Mouse (Mus musculus): Measurements from ENCODE around the gene Wdr11. TPM values are rescaled to one million over a fixed set of nuclear protein-coding genes. Genes with fewer than 3 reads are reported as not detected.
A peak's percentile ranks its signal among the peaks of the same experiment; 100 is the strongest.

The Wdr11 gene
- polyA plus RNA-seq, 2 experiments, result 8.6 to 8.9 TPM

DNA sequence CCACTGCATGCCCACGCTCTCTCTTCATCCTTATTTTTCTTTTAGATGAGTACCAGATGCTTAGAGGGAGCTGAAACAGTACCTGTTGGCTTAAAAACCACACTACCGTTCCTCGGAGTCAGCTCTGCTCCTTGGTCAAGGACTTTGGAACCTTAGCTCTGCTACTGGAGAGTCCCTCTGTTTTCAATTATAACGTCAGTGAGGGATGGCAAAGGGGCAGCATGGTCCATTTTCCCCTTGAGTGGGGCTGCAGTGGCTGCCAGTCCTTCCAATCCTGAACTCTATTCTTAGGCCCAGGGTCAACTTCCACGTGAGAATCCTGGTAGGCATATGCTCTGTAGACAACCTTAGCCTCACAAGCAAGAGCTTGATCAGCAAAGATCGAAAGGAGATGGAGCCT is 48.2 kb downstream of the Wdr11 start:
- no peak overlapping the region for H3K27ac ChIP-seq
- H3K9me3 ChIP-seq (ENCODE audit: control insufficient read depth, low read length), result no peaks in the 10 kb centered on the region
- no peak overlapping the region for H3K4me3 ChIP-seq (ENCODE audit: insufficient read depth in 1 of 2, low read depth in 2 of 2, low read length in 2 of 2)
- H3K27me3 ChIP-seq (ENCODE audit: control insufficient read depth, insufficient read depth, low read length), result no peaks in the 10 kb centered on the region
- no peaks in the 10 kb centered on the region; the same call in 1 of the 2 replicates for H3K36me3 ChIP-seq (replicated peaks; ENCODE audit: control insufficient read depth, insufficient read depth, low read depth)
- DNase-seq (ENCODE audit: low read depth in 3 of 3, low spot score in 3 of 3) (no peak), ATAC-seq (ENCODE audit: insufficient read depth) (no peak)
- TF ChIP-seq EP300 (IDR thresholded peaks at IDR 0.05; ENCODE audit: low read depth) (no peak), CTCF (IDR thresholded peaks at IDR 0.05; ENCODE audit: low read depth) (no peak)
- no peaks in the 10 kb centered on the region for H3K4me1 ChIP-seq (replicated peaks; ENCODE audit: control insufficient read depth in 2 of 2, insufficient read depth in 2 of 2, low read length in 1 of 2)
- H3K4me2 ChIP-seq (ENCODE audit: low read depth), result no peak overlapping the region
- no peak overlapping the region for H3K9ac ChIP-seq (replicated peaks)
- WGBS (ENCODE audit: insufficient replicate concordance), result 61% methylated on average over 6 of the region's 6 CpGs

DNA sequence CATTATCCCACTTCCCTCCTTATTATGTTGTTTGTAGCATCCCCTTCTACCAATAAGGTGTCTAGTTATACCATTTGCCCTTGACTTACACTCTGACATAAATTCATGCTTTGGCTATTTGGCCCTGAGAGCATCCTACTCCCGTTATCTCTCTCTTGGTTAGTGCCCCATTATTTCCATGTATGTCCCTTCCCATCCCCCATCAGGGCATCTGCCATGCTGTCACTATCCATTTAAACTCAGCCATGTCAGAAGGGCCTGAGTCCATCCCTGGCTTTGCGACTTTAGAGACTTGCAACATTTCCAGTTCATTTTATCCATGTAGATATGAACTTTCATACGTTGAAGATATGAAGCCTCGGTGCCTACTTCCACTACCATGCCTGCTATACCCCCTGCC is 51.6 kb downstream of the Wdr11 start:
- ATAC-seq (ENCODE audit: insufficient read depth) (no peak), DNase-seq (ENCODE audit: low read depth in 3 of 3, low spot score in 3 of 3) (no peak)
- TF ChIP-seq CTCF (IDR thresholded peaks at IDR 0.05; ENCODE audit: low read depth) (no peak), EP300 (IDR thresholded peaks at IDR 0.05; ENCODE audit: low read depth) (no peak)
- Histone ChIP-seq H3K4me1 (replicated peaks; ENCODE audit: control insufficient read depth in 2 of 2, insufficient read depth in 2 of 2, low read length in 1 of 2) (no peaks in the 10 kb centered on the region), H3K4me3 (ENCODE audit: insufficient read depth in 1 of 2, low read depth in 2 of 2, low read length in 2 of 2) (no peak overlapping the region), H3K9me3 (ENCODE audit: control insufficient read depth, low read length) (no peaks in the 10 kb centered on the region), H3K27me3 (ENCODE audit: control insufficient read depth, insufficient read depth, low read length) (no peaks in the 10 kb centered on the region), H3K36me3 (replicated peaks; ENCODE audit: control insufficient read depth, insufficient read depth, low read depth) (no peaks in the 10 kb centered on the region), H3K4me2 (ENCODE audit: low read depth) (no peak overlapping the region), H3K27ac (no peak overlapping the region), H3K9ac (replicated peaks) (no peak overlapping the region)
- 74% methylated on average over 4 of the region's 4 CpGs for WGBS (ENCODE audit: insufficient replicate concordance)

DNA sequence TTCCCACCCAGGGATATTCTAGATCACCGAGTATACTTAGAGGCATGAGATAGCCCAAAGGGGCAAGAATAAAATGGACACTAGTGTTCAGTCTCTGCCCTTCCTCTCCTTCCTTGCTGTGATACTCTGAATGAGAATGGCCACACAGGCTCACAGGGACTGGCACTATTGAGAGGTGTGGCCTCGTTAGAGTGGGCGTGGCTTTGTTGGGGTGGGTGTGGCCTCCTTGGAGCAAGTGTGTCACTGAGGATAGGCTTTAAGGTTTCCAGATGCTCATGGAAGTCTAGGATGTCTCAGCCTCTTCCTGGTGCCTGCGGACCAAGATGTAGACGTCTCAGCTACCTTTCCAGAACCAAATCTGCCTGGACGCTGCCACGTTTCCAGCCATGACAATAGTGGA is 56.1 kb downstream of the Wdr11 start:
- WGBS (ENCODE audit: insufficient replicate concordance), result 49% methylated on average over 7 of the region's 7 CpGs
- H3K4me3 ChIP-seq (ENCODE audit: insufficient read depth in 1 of 2, low read depth in 2 of 2, low read length in 2 of 2), result no peak overlapping the region
- H3K27ac ChIP-seq, result no peak overlapping the region
- no peaks in the 10 kb centered on the region for H3K27me3 ChIP-seq (ENCODE audit: control insufficient read depth, insufficient read depth, low read length)
- DNase-seq (ENCODE audit: low read depth in 3 of 3, low spot score in 3 of 3) (no peak), ATAC-seq (ENCODE audit: insufficient read depth) (no peak)
- TF ChIP-seq EP300 (IDR thresholded peaks at IDR 0.05; ENCODE audit: low read depth) (no peak), CTCF (IDR thresholded peaks at IDR 0.05; ENCODE audit: low read depth) (no peak)
- H3K9me3 ChIP-seq (ENCODE audit: control insufficient read depth, low read length), result no peaks in the 10 kb centered on the region
- H3K4me1 ChIP-seq (replicated peaks; ENCODE audit: control insufficient read depth in 2 of 2, insufficient read depth in 2 of 2, low read length in 1 of 2), result no peaks in the 10 kb centered on the region
- no peak overlapping the region for H3K9ac ChIP-seq (replicated peaks)
- H3K36me3 ChIP-seq (replicated peaks; ENCODE audit: control insufficient read depth, insufficient read depth, low read depth), result no peaks in the 10 kb centered on the region
- no peak overlapping the region for H3K4me2 ChIP-seq (ENCODE audit: low read depth)

DNA sequence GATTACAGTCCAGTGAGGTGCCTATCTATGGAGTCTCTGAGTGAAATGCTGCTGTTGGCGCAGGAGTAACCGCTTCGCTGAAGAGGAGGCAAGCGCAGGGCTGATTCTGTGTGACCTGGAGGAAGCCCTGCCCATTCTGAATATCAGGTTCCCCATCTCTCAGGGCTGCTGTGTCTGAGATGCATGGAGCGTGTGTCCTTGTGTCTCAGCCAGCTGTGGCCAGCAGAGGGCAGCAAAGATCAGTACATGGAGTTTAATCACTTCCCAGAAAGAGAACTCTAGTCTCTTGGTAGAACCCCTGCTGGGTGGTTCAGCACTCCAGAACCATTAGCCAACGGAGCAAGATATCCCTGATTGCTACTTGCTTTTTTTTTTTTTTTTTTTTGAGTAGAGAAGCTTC is 57.3 kb downstream of the Wdr11 start:
- DNase-seq (ENCODE audit: low read depth in 3 of 3, low spot score in 3 of 3), result peak; percentile 27 to 36 (median 34)
- H3K4me1 ChIP-seq (replicated peaks; ENCODE audit: control insufficient read depth in 2 of 2, insufficient read depth in 2 of 2, low read length in 1 of 2), result no peaks in the 10 kb centered on the region
- ATAC-seq (ENCODE audit: insufficient read depth), result peak; percentile 46

DNA sequence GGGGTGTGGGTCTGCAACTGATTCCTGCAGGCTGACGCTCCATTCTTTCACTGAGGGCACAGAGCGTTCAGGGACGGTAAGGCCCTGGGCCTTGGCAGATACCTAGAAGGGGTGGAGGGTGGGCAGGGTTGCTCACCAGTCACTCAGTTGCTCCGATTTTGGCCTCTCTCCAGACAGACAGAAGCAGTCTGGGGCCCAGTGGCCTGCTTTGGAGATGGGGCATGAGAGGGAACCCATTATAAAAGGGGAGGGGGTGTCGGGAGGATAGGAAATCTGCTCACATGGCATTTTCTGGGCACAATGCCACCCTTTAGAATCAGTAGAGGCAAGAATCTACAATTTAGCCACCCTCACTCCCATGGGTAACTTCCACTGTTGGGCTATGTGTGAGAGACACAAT is 59.1 kb downstream of the Wdr11 start:
- TF ChIP-seq EP300 (IDR thresholded peaks at IDR 0.05; ENCODE audit: low read depth), result no peak
- TF ChIP-seq CTCF (IDR thresholded peaks at IDR 0.05; ENCODE audit: low read depth), result no peak
- ATAC-seq (ENCODE audit: insufficient read depth) (no peak), DNase-seq (ENCODE audit: low read depth in 3 of 3, low spot score in 3 of 3) (no peak)
- H3K27me3 ChIP-seq (ENCODE audit: control insufficient read depth, insufficient read depth, low read length), result no peaks in the 10 kb centered on the region
- no peak overlapping the region for H3K27ac ChIP-seq
- no peaks in the 10 kb centered on the region for H3K4me1 ChIP-seq (replicated peaks; ENCODE audit: control insufficient read depth in 2 of 2, insufficient read depth in 2 of 2, low read length in 1 of 2)
- H3K9ac ChIP-seq (replicated peaks), result no peak overlapping the region
- H3K36me3 ChIP-seq (replicated peaks; ENCODE audit: control insufficient read depth, insufficient read depth, low read depth), result no peaks in the 10 kb centered on the region
- H3K4me3 ChIP-seq (ENCODE audit: insufficient read depth in 1 of 2, low read depth in 2 of 2, low read length in 2 of 2), result no peak overlapping the region
- H3K9me3 ChIP-seq (ENCODE audit: control insufficient read depth, low read length), result no peaks in the 10 kb centered on the region
- H3K4me2 ChIP-seq (ENCODE audit: low read depth), result no peak overlapping the region
- WGBS (ENCODE audit: insufficient replicate concordance), result 70% methylated on average over 5 of the region's 5 CpGs

More for the DNA sequence above, 57.3 kb downstream of the Wdr11 start:
- 3% methylated on average over 6 of the region's 6 CpGs for WGBS (ENCODE audit: insufficient replicate concordance)
- H3K27me3 ChIP-seq (ENCODE audit: control insufficient read depth, insufficient read depth, low read length), result no peaks in the 10 kb centered on the region
- no peaks in the 10 kb centered on the region for H3K9me3 ChIP-seq (ENCODE audit: control insufficient read depth, low read length)
- no peak overlapping the region for H3K27ac ChIP-seq
- TF ChIP-seq CTCF (IDR thresholded peaks at IDR 0.05; ENCODE audit: low read depth), result peak; percentile 85
- TF ChIP-seq EP300 (IDR thresholded peaks at IDR 0.05; ENCODE audit: low read depth), result no peak
- H3K9ac ChIP-seq (replicated peaks), result no peak overlapping the region
- no peaks in the 10 kb centered on the region for H3K36me3 ChIP-seq (replicated peaks; ENCODE audit: control insufficient read depth, insufficient read depth, low read depth)
- H3K4me3 ChIP-seq (ENCODE audit: insufficient read depth in 1 of 2, low read depth in 2 of 2, low read length in 2 of 2), result no peak overlapping the region
- no peak overlapping the region for H3K4me2 ChIP-seq (ENCODE audit: low read depth)

All from liver, embryonic 14.5 days (tissue).